Mouse (Mus musculus) embryonic facial prominence, embryonic 14.5 days (tissue): ENCODE measurements around the gene Mmp9. TPM values are rescaled to one million over a fixed set of nuclear protein-coding genes. Genes with fewer than 3 reads are reported as not detected.

ENCODE experiments used
- ATAC-seq: fragments of 200-750 bp; cut with Nextera tagmentation; 2 replicates; pipeline ENCODE4 v1.8.0; 2017; ENCODE audit warnings: low read depth, moderate number of reproducible peaks, moderate TSS enrichment
- DNase-seq: peaks from one replicate; pipeline ENCODE4 v3.0.0-alpha.2; 2015; ENCODE audit warnings: low spot score
- H3K27ac ChIP-seq: fragments of 300-500 bp; sonication (generic); replicated peaks from 2 replicates; pipeline ENCODE4 v1.5.1; 2014; ENCODE audit warnings: low read depth, mild to moderate bottlenecking, low read length, moderate library complexity
- H3K27me3 ChIP-seq: fragments of 300-500 bp; sonication (generic); replicated peaks from 2 replicates; pipeline ENCODE4 v1.6.1; 2014; ENCODE audit warnings: low read length; ENCODE audit not compliant: control insufficient read depth, insufficient read depth
- H3K36me3 ChIP-seq: fragments of 300-500 bp; sonication (generic); 2 replicates; pipeline ENCODE4 v1.6.1; 2014; ENCODE audit warnings: low read length, mixed read lengths; ENCODE audit not compliant: control insufficient read depth, insufficient read depth
- H3K4me1 ChIP-seq: fragments of 300-500 bp; sonication (generic); 2 replicates; pipeline ENCODE4 v1.6.1; 2014; ENCODE audit warnings: antibody characterized with exemption, low read length; ENCODE audit not compliant: control insufficient read depth, insufficient read depth
- H3K4me2 ChIP-seq: fragments of 300-500 bp; sonication (generic); 2 replicates; pipeline ENCODE4 v1.6.1; 2014; ENCODE audit warnings: low read depth, mild to moderate bottlenecking, low read length, moderate library complexity, mixed read lengths
- H3K4me3 ChIP-seq: fragments of 300-500 bp; sonication (generic); 2 replicates; pipeline ENCODE4 v1.5.1; 2014; ENCODE audit warnings: low read depth, mild to moderate bottlenecking, low read length
- H3K9ac ChIP-seq: fragments of 300-500 bp; sonication (generic); 2 replicates; pipeline ENCODE4 v1.6.1; 2014; ENCODE audit warnings: low read depth, mild to moderate bottlenecking, low read length, moderate library complexity, mixed read lengths
- H3K9me3 ChIP-seq: fragments of 300-500 bp; sonication (generic); 2 replicates; pipeline ENCODE4 v1.6.1; 2016; ENCODE audit warnings: low read length; ENCODE audit not compliant: control insufficient read depth
- WGBS: fragments of 180-500 bp; shearing (Covaris S2); extraction: QIAGEN DNeasy Blood & Tissue Kit; methylation state at CpG from one replicate; pipeline ENCODE4 v1.1.7; 2014; 5-methylcytosine and 5-hydroxymethylcytosine counted together
- polyA plus RNA-seq: library from polyadenylated mRNA; unstranded; fragments of >200 nt; fragmentation: Nextera tagmentation; extraction: Ambion mirVana; gene quantifications from 2 replicates; pipeline ENCODE4 v1.2.1, GENCODE M21; 2014

The Mmp9 gene
- polyA plus RNA-seq, 1 experiment from 2014 or later, result 52.0 TPM

- Histone ChIP-seq H3K4me3 (no peak overlapping the region), H3K9me3 (no peaks in the 10 kb centered on the region), H3K27me3 (peaks cover 23% of the 10 kb centered on the region), H3K4me2 (no peak overlapping the region), H3K4me1 (peaks cover 15% of the 10 kb centered on the region), H3K27ac (no peak overlapping the region), H3K9ac (no peak overlapping the region), H3K36me3 (no peaks in the 10 kb centered on the region)
- DNase-seq, result no peak
- whole genome bisulfite sequencing, result 21% methylated on average over 5 of the region's 5 CpGs
- ATAC-seq, result no peak
Observed at GRCm38 (mm10) chr2:164942692-164943290, 2.2 kb downstream of the Mmp9 start.

- WGBS, result 19% methylated on average over 4 of the region's 4 CpGs
- ATAC-seq (peak; percentile 34; the same call in 1 of the 2 replicates), DNase-seq (peak; percentile 22)
- H3K4me3 ChIP-seq, result no peak overlapping the region
- H3K27me3 ChIP-seq, result peaks cover 46% of the 10 kb centered on the region
- H3K9me3 ChIP-seq, result no peaks in the 10 kb centered on the region
- H3K9ac ChIP-seq, result no peak overlapping the region
- H3K36me3 ChIP-seq, result no peaks in the 10 kb centered on the region
- peaks cover 6% of the 10 kb centered on the region; the same call in 1 of the 2 replicates for H3K4me1 ChIP-seq
- H3K27ac ChIP-seq, result no peak overlapping the region
- H3K4me2 ChIP-seq, result no peak overlapping the region
Observed at GRCm38 (mm10) chr2:164947506-164947905, 6.9 kb downstream of the Mmp9 start.

- H3K4me2 ChIP-seq, result peak overlapping the region; percentile 30
- H3K9ac ChIP-seq, result no peak overlapping the region; the same call in 1 of the 2 replicates
- H3K4me3 ChIP-seq, result peak overlapping the region; percentile 21
- no peaks in the 10 kb centered on the region for H3K9me3 ChIP-seq
- H3K27ac ChIP-seq, result no peak overlapping the region
- H3K36me3 ChIP-seq, result no peaks in the 10 kb centered on the region
- DNase-seq, result peak; percentile 41
- WGBS, result 5% methylated on average over 6 of the region's 7 CpGs
- H3K4me1 ChIP-seq, result 0 out of 2 replicates have a peak, but pooled peaks cover 4% of the 10 kb centered on the region
- H3K27me3 ChIP-seq, result peaks cover 50% of the 10 kb centered on the region
- ATAC-seq, result no peak; the same call in 1 of the 2 replicates
Observed at GRCm38 (mm10) chr2:164947930-164948329, 7.3 kb downstream of the Mmp9 start.

GRCm38 (mm10) chr2:164948962-164949361 lies 8.4 kb downstream of the Mmp9 start:
- WGBS, result 9% methylated on average over 23 of the region's 25 CpGs
- peak overlapping the region; percentile 21 for H3K4me3 ChIP-seq
- H3K27ac ChIP-seq, result no peak overlapping the region
- peak overlapping the region; percentile 30 for H3K4me2 ChIP-seq
- peak overlapping the region; percentile 37; the same call in 1 of the 2 replicates for H3K9ac ChIP-seq
- peaks cover 52% of the 10 kb centered on the region for H3K27me3 ChIP-seq
- H3K9me3 ChIP-seq, result no peaks in the 10 kb centered on the region
- H3K36me3 ChIP-seq, result no peaks in the 10 kb centered on the region
- DNase-seq (no peak), ATAC-seq (no peak)
- 0 out of 2 replicates have a peak, but pooled peaks cover 4% of the 10 kb centered on the region for H3K4me1 ChIP-seq

- H3K4me3 ChIP-seq, result 0 out of 2 replicates have a peak overlapping the region, but pooled peaks have one; percentile 10
- no peaks in the 10 kb centered on the region for H3K9me3 ChIP-seq
- no peak overlapping the region for H3K9ac ChIP-seq
- 26% methylated on average over 13 of the region's 13 CpGs for WGBS
- H3K4me1 ChIP-seq, result 0 out of 2 replicates have a peak, but pooled peaks cover 4% of the 10 kb centered on the region
- no peaks in the 10 kb centered on the region for H3K36me3 ChIP-seq
- H3K27ac ChIP-seq, result no peak overlapping the region
- ATAC-seq (no peak), DNase-seq (no peak)
- peaks cover 52% of the 10 kb centered on the region for H3K27me3 ChIP-seq
- no peak overlapping the region for H3K4me2 ChIP-seq
Observed at GRCm38 (mm10) chr2:164950501-164950900, 9.9 kb downstream of the Mmp9 start.

GRCm38 (mm10) chr2:164951745-164952144 lies 11.2 kb downstream of the Mmp9 start:
- ATAC-seq, result no peak
- WGBS, result 88% methylated on average over 4 of the region's 4 CpGs

GRCm38 (mm10) chr2:164952448-164952847 lies 11.9 kb downstream of the Mmp9 start:
- ATAC-seq (no peak), DNase-seq (no peak)
- Histone ChIP-seq H3K4me1 (0 out of 2 replicates have a peak, but pooled peaks cover 4% of the 10 kb centered on the region), H3K9ac (no peak overlapping the region), H3K4me3 (no peak overlapping the region), H3K36me3 (no peaks in the 10 kb centered on the region), H3K9me3 (no peaks in the 10 kb centered on the region), H3K27me3 (peaks cover 52% of the 10 kb centered on the region), H3K27ac (no peak overlapping the region), H3K4me2 (no peak overlapping the region)
- WGBS, result 35% methylated on average over 12 of the region's 13 CpGs

More at GRCm38 (mm10) chr2:164951745-164952144, 11.2 kb downstream of the Mmp9 start:
- no peaks in the 10 kb centered on the region for H3K36me3 ChIP-seq
- H3K4me3 ChIP-seq, result no peak overlapping the region
- H3K27ac ChIP-seq, result no peak overlapping the region
- no peak overlapping the region for H3K9ac ChIP-seq
- DNase-seq, result no peak
- H3K9me3 ChIP-seq, result no peaks in the 10 kb centered on the region
- H3K27me3 ChIP-seq, result peaks cover 52% of the 10 kb centered on the region
- H3K4me1 ChIP-seq, result 0 out of 2 replicates have a peak, but pooled peaks cover 4% of the 10 kb centered on the region
- H3K4me2 ChIP-seq, result no peak overlapping the region

- no peak overlapping the region for H3K4me3 ChIP-seq
- no peak overlapping the region for H3K27ac ChIP-seq
- ATAC-seq, result peak; percentile 81
- H3K36me3 ChIP-seq, result no peaks in the 10 kb centered on the region
- WGBS, result 3% methylated on average over 21 of the region's 21 CpGs
- no peaks in the 10 kb centered on the region for H3K9me3 ChIP-seq
- H3K4me2 ChIP-seq, result peak overlapping the region; percentile 38; the same call in 1 of the 2 replicates
- H3K9ac ChIP-seq, result no peak overlapping the region
- 0 out of 2 replicates have a peak, but pooled peaks cover 4% of the 10 kb centered on the region for H3K4me1 ChIP-seq
- DNase-seq, result peak; percentile 78
- H3K27me3 ChIP-seq, result peaks cover 49% of the 10 kb centered on the region
Observed at GRCm38 (mm10) chr2:164953224-164953623, 12.6 kb downstream of the Mmp9 start.

GRCm38 (mm10) chr2:164955725-164956124 lies 15.1 kb downstream of the Mmp9 start:
- Histone ChIP-seq H3K4me2 (no peak overlapping the region), H3K9me3 (no peaks in the 10 kb centered on the region), H3K36me3 (no peaks in the 10 kb centered on the region), H3K27ac (no peak overlapping the region), H3K27me3 (peaks cover 24% of the 10 kb centered on the region), H3K9ac (no peak overlapping the region), H3K4me3 (no peak overlapping the region), H3K4me1 (no peaks in the 10 kb centered on the region)
- no peak for DNase-seq
- no peak for ATAC-seq
- WGBS, result 58% methylated on average over 4 of the region's 4 CpGs
